Mouse (Mus musculus) adrenal gland, adult 18-20 months (tissue): ENCODE results near the gene Trpm5. TPM values are rescaled to one million over a fixed set of nuclear protein-coding genes. Genes with fewer than 3 reads are reported as not detected.

Experiments used
- total RNA-seq, 2 experiments: library from RNA; stranded (reverse); gene quantifications; 1 replicate in 1 of 2; 2 replicates in 1 of 2; pipeline ENCODE4 v1.2.3; 2021

The Trpm5 gene
- total RNA-seq, 2 experiments from 2014 or later, result 0.30 to 0.38 TPM

Other genes starting within 250 kb of the Trpm5 start
- 100 to 1,000 TPM; 547 to 572 TPM for gene Th, start 163.5 kb downstream of the Trpm5 start, total RNA-seq
- under 1 TPM; 0.26 to 0.40 TPM for gene Ascl2, start 125.4 kb downstream of the Trpm5 start, total RNA-seq
- gene Tspan32, start 89.6 kb downstream of the Trpm5 start, total RNA-seq, result 1 to 10 TPM in 1 of 2 experiments, under 1 TPM in 1; 0.50 to 1.2 TPM
- 100 to 1,000 TPM; 609 to 688 TPM for gene Cd81, start 41.9 kb downstream of the Trpm5 start, total RNA-seq
- gene Tssc4, start 25.4 kb downstream of the Trpm5 start, total RNA-seq, result 10 to 100 TPM; 24.0 to 26.3 TPM
- gene Kcnq1, start 11.7 kb upstream of the Trpm5 start, total RNA-seq, result 1 to 10 TPM; 3.2 to 6.0 TPM